Mouse (Mus musculus) embryonic facial prominence, embryonic 13.5 days (tissue): Measurements from ENCODE around the gene Gabrr1. TPM values are rescaled to one million over a fixed set of nuclear protein-coding genes. Genes with fewer than 3 reads are reported as not detected.
"Not testable (repeated sequence)": the region's sequence is repeated elsewhere in the genome, so short reads cannot be mapped to it uniquely, and the experiment has no call there.

ENCODE experiments used
- ATAC-seq: fragments of 200-750 bp; cut with Nextera tagmentation; 2 replicates; pipeline ENCODE4 v1.8.0; 2017; ENCODE audit warnings: low read depth; ENCODE audit not compliant: insufficient number of reproducible peaks, insufficient read depth, low FRiP score, low TSS enrichment
- H3K27ac ChIP-seq: fragments of 300-500 bp; sonication (generic); 2 replicates; pipeline ENCODE4 v1.5.1; 2015; ENCODE audit warnings: moderate library complexity, mild to moderate bottlenecking, inconsistent platforms
- H3K27me3 ChIP-seq: fragments of 300-500 bp; sonication (generic); 2 replicates; pipeline ENCODE4 v1.6.1; 2015; ENCODE audit warnings: mild to moderate bottlenecking, inconsistent platforms
- H3K36me3 ChIP-seq: fragments of 300-500 bp; sonication (generic); 2 replicates; pipeline ENCODE4 v1.6.1; 2015; ENCODE audit warnings: mild to moderate bottlenecking, inconsistent platforms
- H3K4me1 ChIP-seq: fragments of 300-500 bp; sonication (generic); 2 replicates; pipeline ENCODE4 v1.6.1; 2015; ENCODE audit warnings: inconsistent platforms
- H3K4me2 ChIP-seq: fragments of 300-500 bp; sonication (generic); 2 replicates; pipeline ENCODE4 v1.6.1; 2015; ENCODE audit warnings: moderate library complexity, mild to moderate bottlenecking, inconsistent platforms
- H3K4me3 ChIP-seq: fragments of 300-500 bp; sonication (generic); 2 replicates; pipeline ENCODE4 v1.5.1; 2015; ENCODE audit warnings: mild to moderate bottlenecking, inconsistent platforms
- H3K9ac ChIP-seq: fragments of 300-500 bp; sonication (generic); 2 replicates; pipeline ENCODE4 v1.6.1; 2015; ENCODE audit warnings: mild to moderate bottlenecking, inconsistent platforms
- H3K9me3 ChIP-seq: fragments of 300-500 bp; sonication (generic); 2 replicates; pipeline ENCODE4 v1.6.1; 2016; ENCODE audit warnings: inconsistent platforms
- WGBS: fragments of 180-500 bp; shearing (Covaris S2); methylation state at CpG from one replicate; pipeline ENCODE4 v1.1.7; 2015; ENCODE audit warnings: mixed read lengths; 5-methylcytosine and 5-hydroxymethylcytosine counted together
- polyA plus RNA-seq: library from polyadenylated mRNA; unstranded; fragments of >200 nt; fragmentation: Nextera tagmentation; extraction: Ambion mirVana; gene quantifications from 2 replicates; pipeline ENCODE4 v1.2.1, GENCODE M21; 2015

Gene Gabrr1
- 0.18 TPM in 1 of 2 replicates, not detected in the other for polyA plus RNA-seq

- Histone ChIP-seq H3K4me2 (no peak within 1 kb of the TSS), H3K9ac (no peak within 1 kb of the TSS), H3K4me1 (no peaks in the 10 kb centered on the region), H3K27me3 (no peaks in the 10 kb centered on the region), H3K36me3 (no peaks in the 10 kb centered on the region), H3K9me3 (0 out of 2 replicates have a peak, but pooled peaks cover 3% of the 10 kb centered on the region), H3K27ac (no peak within 1 kb of the TSS), H3K4me3 (no peak within 1 kb of the TSS)
- WGBS: 47% methylated on average over 11 of the region's 11 CpGs
- ATAC-seq: no peak
These were observed at the start of gene Gabrr1 for GRCm38 (mm10) chr4:33132221-33132620. Gabrr1 (plus strand) TSS chr4:33132521.

GRCm38 (mm10) chr4:33099118-33099694 lies 33.1 kb upstream of the Gabrr1 start:
- Histone ChIP-seq H3K4me3 (no peak overlapping the region), H3K9me3 (no peaks in the 10 kb centered on the region), H3K4me2 (no peak overlapping the region), H3K36me3 (no peaks in the 10 kb centered on the region), H3K9ac (no peak overlapping the region), H3K27ac (no peak overlapping the region), H3K27me3 (no peaks in the 10 kb centered on the region), H3K4me1 (no peaks in the 10 kb centered on the region)
- WGBS: 83% methylated on average over 6 of the region's 6 CpGs
- ATAC-seq: no peak

- H3K36me3 ChIP-seq: no peaks in the 10 kb centered on the region
- WGBS: 85% methylated on average over 14 of the region's 14 CpGs
- no peaks in the 10 kb centered on the region for H3K4me1 ChIP-seq
- H3K4me3 ChIP-seq: no peak overlapping the region
- ATAC-seq: no peak
- H3K9ac ChIP-seq: no peak overlapping the region
- no peak overlapping the region for H3K4me2 ChIP-seq
- H3K27ac ChIP-seq: no peak overlapping the region
- H3K27me3 ChIP-seq: no peaks in the 10 kb centered on the region
- H3K9me3 ChIP-seq: no peaks in the 10 kb centered on the region
These were observed 22.4 kb upstream of the Gabrr1 start for GRCm38 (mm10) chr4:33109720-33110458.

GRCm38 (mm10) chr4:33110845-33111244 lies 21.5 kb upstream of the Gabrr1 start:
- ATAC-seq: no peak
- H3K4me2 ChIP-seq: no peak overlapping the region
- H3K4me1 ChIP-seq: no peaks in the 10 kb centered on the region
- H3K4me3 ChIP-seq: no peak overlapping the region
- no peak overlapping the region for H3K9ac ChIP-seq
- H3K27me3 ChIP-seq: no peaks in the 10 kb centered on the region
- no peak overlapping the region for H3K27ac ChIP-seq
- no peaks in the 10 kb centered on the region for H3K36me3 ChIP-seq
- WGBS: 74% methylated on average over 7 of the region's 7 CpGs
- no peaks in the 10 kb centered on the region; the same call in 1 of the 2 replicates for H3K9me3 ChIP-seq

GRCm38 (mm10) chr4:33111358-33111757 lies 21.0 kb upstream of the Gabrr1 start:
- no peaks in the 10 kb centered on the region for H3K27me3 ChIP-seq
- WGBS: 73% methylated on average over 9 of the region's 9 CpGs
- no peak overlapping the region for H3K4me2 ChIP-seq
- no peak overlapping the region for H3K27ac ChIP-seq
- no peak for ATAC-seq
- no peak overlapping the region for H3K4me3 ChIP-seq
- H3K9me3 ChIP-seq: no peaks in the 10 kb centered on the region; the same call in 1 of the 2 replicates
- H3K36me3 ChIP-seq: no peaks in the 10 kb centered on the region
- no peak overlapping the region for H3K9ac ChIP-seq
- no peaks in the 10 kb centered on the region for H3K4me1 ChIP-seq

GRCm38 (mm10) chr4:33112866-33113265 lies 19.5 kb upstream of the Gabrr1 start:
- not testable (repeated sequence) for ATAC-seq, H3K4me2 ChIP-seq, H3K9ac ChIP-seq, H3K27ac ChIP-seq, H3K36me3 ChIP-seq, H3K27me3 ChIP-seq, H3K9me3 ChIP-seq, H3K4me1 ChIP-seq, H3K4me3 ChIP-seq
- WGBS: 92% methylated on average over 14 of the region's 14 CpGs

GRCm38 (mm10) chr4:33119118-33119517 lies 13.2 kb upstream of the Gabrr1 start:
- not testable (repeated sequence) for H3K4me3 ChIP-seq, H3K4me1 ChIP-seq, H3K36me3 ChIP-seq, H3K9ac ChIP-seq, H3K27ac ChIP-seq, H3K4me2 ChIP-seq, H3K9me3 ChIP-seq, ATAC-seq, H3K27me3 ChIP-seq
- WGBS: 4% methylated on average over 3 of the region's 3 CpGs

GRCm38 (mm10) chr4:33124493-33124892 lies 7.8 kb upstream of the Gabrr1 start:
- Histone ChIP-seq H3K4me2 (no peak overlapping the region), H3K4me1 (no peaks in the 10 kb centered on the region), H3K4me3 (no peak overlapping the region), H3K9me3 (no peaks in the 10 kb centered on the region), H3K9ac (no peak overlapping the region), H3K27me3 (no peaks in the 10 kb centered on the region), H3K27ac (no peak overlapping the region), H3K36me3 (no peaks in the 10 kb centered on the region)
- WGBS: 72% methylated on average over 6 of the region's 6 CpGs
- ATAC-seq: no peak

GRCm38 (mm10) chr4:33125409-33126084 lies 6.8 kb upstream of the Gabrr1 start:
- Histone ChIP-seq H3K9ac (no peak overlapping the region), H3K36me3 (no peaks in the 10 kb centered on the region), H3K4me3 (no peak overlapping the region), H3K4me2 (no peak overlapping the region), H3K27ac (no peak overlapping the region), H3K27me3 (no peaks in the 10 kb centered on the region), H3K4me1 (no peaks in the 10 kb centered on the region), H3K9me3 (0 out of 2 replicates have a peak, but pooled peaks cover 3% of the 10 kb centered on the region)
- ATAC-seq: no peak
- 64% methylated on average over 10 of the region's 10 CpGs for WGBS

GRCm38 (mm10) chr4:33146679-33147291 lies 14.5 kb downstream of the Gabrr1 start:
- no peak overlapping the region for H3K27ac ChIP-seq
- H3K36me3 ChIP-seq: no peaks in the 10 kb centered on the region
- 0 out of 2 replicates have a peak overlapping the region, but pooled peaks have one; percentile 7 for H3K9ac ChIP-seq
- H3K4me1 ChIP-seq: no peaks in the 10 kb centered on the region
- no peak overlapping the region for H3K4me3 ChIP-seq
- H3K27me3 ChIP-seq: peaks cover 18% of the 10 kb centered on the region
- peak overlapping the region; percentile 27 for H3K4me2 ChIP-seq
- ATAC-seq: no peak
- WGBS: 39% methylated on average over 20 of the region's 20 CpGs
- H3K9me3 ChIP-seq: no peaks in the 10 kb centered on the region

GRCm38 (mm10) chr4:33147825-33148224 lies 15.5 kb downstream of the Gabrr1 start:
- ATAC-seq: no peak
- peaks cover 18% of the 10 kb centered on the region for H3K27me3 ChIP-seq
- H3K9ac ChIP-seq: no peak overlapping the region
- H3K4me2 ChIP-seq: no peak overlapping the region
- H3K9me3 ChIP-seq: no peaks in the 10 kb centered on the region
- WGBS: 10% methylated on average over 2 of the region's 2 CpGs
- H3K27ac ChIP-seq: no peak overlapping the region
- no peaks in the 10 kb centered on the region for H3K4me1 ChIP-seq
- H3K36me3 ChIP-seq: no peaks in the 10 kb centered on the region
- H3K4me3 ChIP-seq: no peak overlapping the region
